Mouse (Mus musculus): ENCODE measurements around the gene Serpina12. TPM values are rescaled to one million over a fixed set of nuclear protein-coding genes. Genes with fewer than 3 reads are reported as not detected.
A peak's percentile ranks its signal among the peaks of the same experiment; 100 is the strongest.

Serpina12 gene
- polyA plus RNA-seq, 1 experiment from 2014 or later = not detected

GRCm38 (mm10) chr12:104000594-104000993, 43.6 kb downstream of the Serpina12 start:
- no peak for DNase-seq (ENCODE audit: extremely low spot score, low spot score)
- no peak overlapping the region for H3K27ac ChIP-seq
- 92% methylated on average over 3 of the region's 3 CpGs for WGBS
- H3K4me3 ChIP-seq = no peak overlapping the region
- H3K4me1 ChIP-seq = no peaks in the 10 kb centered on the region
- H3K36me3 ChIP-seq (replicated peaks) = no peaks in the 10 kb centered on the region
- no peaks in the 10 kb centered on the region for H3K27me3 ChIP-seq (ENCODE audit: poor library complexity, severe bottlenecking)
- peaks cover 7% of the 10 kb centered on the region; the same call in 1 of the 2 replicates for H3K9me3 ChIP-seq

- Histone ChIP-seq H3K4me1 (no peaks in the 10 kb centered on the region), H3K27ac (no peak overlapping the region), H3K27me3 (ENCODE audit: poor library complexity, severe bottlenecking) (no peaks in the 10 kb centered on the region), H3K4me3 (no peak overlapping the region), H3K9me3 (peaks cover 4% of the 10 kb centered on the region; the same call in 1 of the 2 replicates), H3K36me3 (replicated peaks) (no peaks in the 10 kb centered on the region)
- 92% methylated on average over 8 of the region's 8 CpGs for WGBS
- DNase-seq (ENCODE audit: extremely low spot score, low spot score) = no peak
Observed at GRCm38 (mm10) chr12:103999611-104000010, 44.6 kb downstream of the Serpina12 start.

GRCm38 (mm10) chr12:103996513-103996912, 47.7 kb downstream of the Serpina12 start:
- H3K36me3 ChIP-seq (replicated peaks) = no peaks in the 10 kb centered on the region
- H3K27ac ChIP-seq = no peak overlapping the region
- WGBS = 76% methylated on average over 2 of the region's 2 CpGs
- no peak overlapping the region for H3K4me3 ChIP-seq
- no peaks in the 10 kb centered on the region for H3K9me3 ChIP-seq
- H3K4me1 ChIP-seq = no peaks in the 10 kb centered on the region
- no peaks in the 10 kb centered on the region for H3K27me3 ChIP-seq (ENCODE audit: poor library complexity, severe bottlenecking)
- DNase-seq (ENCODE audit: extremely low spot score, low spot score) = no peak

- DNase-seq (ENCODE audit: extremely low spot score, low spot score) = peak; percentile 55
- Histone ChIP-seq H3K27me3 (ENCODE audit: poor library complexity, severe bottlenecking) (no peaks in the 10 kb centered on the region), H3K4me1 (no peaks in the 10 kb centered on the region), H3K4me3 (no peak overlapping the region), H3K27ac (no peak overlapping the region), H3K36me3 (replicated peaks) (no peaks in the 10 kb centered on the region), H3K9me3 (no peaks in the 10 kb centered on the region)
- WGBS = 44% methylated on average over 5 of the region's 5 CpGs
Observed at GRCm38 (mm10) chr12:103995292-103996072, 48.8 kb downstream of the Serpina12 start.

GRCm38 (mm10) chr12:103992945-103993344, 51.3 kb downstream of the Serpina12 start:
- Histone ChIP-seq H3K4me1 (no peaks in the 10 kb centered on the region), H3K27me3 (ENCODE audit: poor library complexity, severe bottlenecking) (no peaks in the 10 kb centered on the region), H3K36me3 (replicated peaks) (no peaks in the 10 kb centered on the region), H3K9me3 (no peaks in the 10 kb centered on the region), H3K4me3 (no peak overlapping the region), H3K27ac (no peak overlapping the region)
- DNase-seq (ENCODE audit: extremely low spot score, low spot score) = no peak
- 75% methylated on average over 7 of the region's 7 CpGs for WGBS

GRCm38 (mm10) chr12:103989857-103990256, 54.4 kb downstream of the Serpina12 start, which contains the start of gene Serpina11:
Gene Serpina11, minus strand, starts transcription at chr12:103989957.
- H3K27me3 ChIP-seq (ENCODE audit: poor library complexity, severe bottlenecking) = no peaks in the 10 kb centered on the region
- no peak within 1 kb of the TSS for H3K27ac ChIP-seq
- no peaks in the 10 kb centered on the region for H3K4me1 ChIP-seq
- H3K4me3 ChIP-seq = no peak within 1 kb of the TSS
- 89% methylated on average over 6 of the region's 6 CpGs for WGBS
- no peaks in the 10 kb centered on the region for H3K9me3 ChIP-seq
- DNase-seq (ENCODE audit: extremely low spot score, low spot score) = no peak
- H3K36me3 ChIP-seq (replicated peaks) = no peaks in the 10 kb centered on the region

GRCm38 (mm10) chr12:103989514-103989767, 54.8 kb downstream of the Serpina12 start:
- H3K27ac ChIP-seq = no peak overlapping the region
- no peaks in the 10 kb centered on the region for H3K27me3 ChIP-seq (ENCODE audit: poor library complexity, severe bottlenecking)
- no peaks in the 10 kb centered on the region for H3K4me1 ChIP-seq
- WGBS = 71% methylated on average over 2 of the region's 2 CpGs
- H3K36me3 ChIP-seq (replicated peaks) = no peaks in the 10 kb centered on the region
- no peak for DNase-seq (ENCODE audit: extremely low spot score, low spot score)
- H3K9me3 ChIP-seq = no peaks in the 10 kb centered on the region
- no peak overlapping the region for H3K4me3 ChIP-seq

GRCm38 (mm10) chr12:103988754-103989513, 55.3 kb downstream of the Serpina12 start:
- Histone ChIP-seq H3K4me1 (no peaks in the 10 kb centered on the region), H3K27me3 (ENCODE audit: poor library complexity, severe bottlenecking) (no peaks in the 10 kb centered on the region), H3K9me3 (no peaks in the 10 kb centered on the region), H3K27ac (no peak overlapping the region), H3K36me3 (replicated peaks) (no peaks in the 10 kb centered on the region), H3K4me3 (no peak overlapping the region)
- no peak for DNase-seq (ENCODE audit: extremely low spot score, low spot score)
- 70% methylated on average over 14 of the region's 14 CpGs for WGBS

GRCm38 (mm10) chr12:103985868-103986267, 58.4 kb downstream of the Serpina12 start:
- no peaks in the 10 kb centered on the region for H3K9me3 ChIP-seq
- DNase-seq (ENCODE audit: extremely low spot score, low spot score) = no peak
- H3K4me3 ChIP-seq = no peak overlapping the region
- H3K27ac ChIP-seq = no peak overlapping the region
- no peaks in the 10 kb centered on the region for H3K27me3 ChIP-seq (ENCODE audit: poor library complexity, severe bottlenecking)
- H3K4me1 ChIP-seq = no peaks in the 10 kb centered on the region
- 77% methylated on average over 5 of the region's 5 CpGs for WGBS
- H3K36me3 ChIP-seq (replicated peaks) = no peaks in the 10 kb centered on the region

GRCm38 (mm10) chr12:103984935-103985334, 59.3 kb downstream of the Serpina12 start:
- Histone ChIP-seq H3K27me3 (ENCODE audit: poor library complexity, severe bottlenecking) (no peaks in the 10 kb centered on the region), H3K27ac (no peak overlapping the region), H3K9me3 (no peaks in the 10 kb centered on the region), H3K4me1 (no peaks in the 10 kb centered on the region), H3K36me3 (replicated peaks) (no peaks in the 10 kb centered on the region), H3K4me3 (no peak overlapping the region)
- whole genome bisulfite sequencing = 63% methylated on average over 4 of the region's 4 CpGs
- DNase-seq (ENCODE audit: extremely low spot score, low spot score) = no peak

GRCm38 (mm10) chr12:103981646-103982360, 62.4 kb downstream of the Serpina12 start:
- H3K27me3 ChIP-seq (ENCODE audit: poor library complexity, severe bottlenecking) = no peaks in the 10 kb centered on the region
- H3K4me3 ChIP-seq = no peak overlapping the region
- no peak for DNase-seq (ENCODE audit: extremely low spot score, low spot score)
- no peak overlapping the region for H3K27ac ChIP-seq
- no peaks in the 10 kb centered on the region for H3K4me1 ChIP-seq
- 87% methylated on average over 7 of the region's 7 CpGs for WGBS
- no peaks in the 10 kb centered on the region; the same call in 1 of the 2 replicates for H3K9me3 ChIP-seq
- no peaks in the 10 kb centered on the region for H3K36me3 ChIP-seq (replicated peaks)
